15 mouse cellular contexts compared by ENCODE assay signal in the genomic region with DNA sequence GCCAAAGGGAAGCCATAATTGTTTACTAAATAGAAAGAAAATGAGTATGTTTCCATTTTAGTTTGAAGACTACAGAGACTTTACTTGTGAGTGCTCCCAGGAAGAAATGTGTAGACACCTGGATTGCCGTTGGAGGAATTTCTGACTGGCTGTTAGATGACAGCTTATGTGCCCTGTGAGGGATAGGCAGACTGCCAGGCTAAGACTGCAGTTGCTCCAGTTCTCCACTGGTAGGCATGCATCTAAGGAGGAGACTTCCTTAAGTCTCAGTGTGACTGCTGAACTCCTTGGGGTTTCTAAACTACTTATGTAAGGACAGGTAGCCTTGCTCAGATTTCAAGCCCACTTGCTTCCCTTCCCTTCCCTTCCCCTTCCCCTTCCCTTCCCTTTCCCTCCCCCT. TPM values are rescaled to one million over a fixed set of nuclear protein-coding genes. Genes with fewer than 3 reads are reported as not detected.
DNase-seq lines count a peak whose midpoint lies in the region; ATAC-seq and TF ChIP-seq lines count a peak whose summit lies in the region.
"Had no signal": no experiment of that assay in that cellular context is flagged by ENCODE, and none has a peak within 500 bp of the region (broad histone marks: within the 10 kb centered on the region; RNA-seq: fewer than 3 reads in every experiment).

No protein-coding gene starts in this region.

- H3K27me3 ChIP-seq in stomach, postnatal 0 days (ENCODE audit: control insufficient read depth, insufficient read depth, low read length) = no peaks in the 10 kb centered on the region
- H3K27me3 ChIP-seq in forebrain, embryonic 10.5 days (ENCODE audit: poor library complexity, severe bottlenecking) = no peaks in the 10 kb centered on the region
- H3K27me3 ChIP-seq: CH12.LX had no signal

- intact Hi-C loops in gastrocnemius, adult 2 months (cut with DNase I) = no loop called here
- intact Hi-C loops in gastrocnemius, postnatal 36 days (cut with DNase I) = no loop called here

- H3K9ac ChIP-seq in stomach, postnatal 0 days (ENCODE audit: low read length) = no peak overlapping the region

- no peak overlapping the region for H3K4me2 ChIP-seq in stomach, postnatal 0 days (replicated peaks; ENCODE audit: low read depth)

- DNase-seq in gastrocnemius, adult 2 months = no peak
- DNase-seq in gastrocnemius, postnatal 36 days = no peak
- DNase-seq in thymus, postnatal 0 days (ENCODE audit: low spot score) = peak; percentile 41
- no peak for DNase-seq in thymus, postnatal 36 days
- DNase-seq in cerebellum, adult 8-10 months = peak; percentile 37
- no peak for DNase-seq in stomach, postnatal 0 days (ENCODE audit: low spot score)
- no peak for DNase-seq in forebrain, embryonic 10.5 days (ENCODE audit: extremely low spot score, low spot score)
- no peak for DNase-seq in retina, postnatal 1 day
- DNase-seq: kidney, postnatal 4 days; lung, postnatal 10 days had no signal

- no peaks in the 10 kb centered on the region for H3K36me3 ChIP-seq in stomach, postnatal 0 days (ENCODE audit: control insufficient read depth, insufficient read depth, low read length)
- H3K36me3 ChIP-seq in forebrain, embryonic 10.5 days (replicated peaks) = peaks cover 76% of the 10 kb centered on the region

- 91% methylated on average over 1 of the region's 1 CpGs for WGBS in stomach, postnatal 0 days
- 94% methylated on average over 1 of the region's 1 CpGs for WGBS in forebrain, embryonic 10.5 days

- H3K27ac ChIP-seq in gastrocnemius, adult 2 months = peak overlapping the region; percentile 48
- H3K27ac ChIP-seq in stomach, postnatal 0 days (replicated peaks) = no peak overlapping the region
- H3K27ac ChIP-seq in forebrain, embryonic 10.5 days = no peak overlapping the region

- TF ChIP-seq EP300 in stomach, postnatal 0 days (optimal IDR thresholded peaks at IDR 0.05) = no peak

- no peak for ATAC-seq in stomach, postnatal 0 days (ENCODE audit: low FRiP score, low TSS enrichment)
- ATAC-seq: hindbrain, embryonic 16.5 days; midbrain, embryonic 16.5 days had no signal

- TF ChIP-seq CTCF in gastrocnemius, adult 2 months (IDR thresholded peaks at IDR 0.05) = peak; percentile 27; the same call in 1 of the 2 replicates
- TF ChIP-seq CTCF in stomach, postnatal 0 days (IDR thresholded peaks at IDR 0.05; ENCODE audit: low read depth) = peak; percentile 34

- H3K4me1 ChIP-seq in stomach, postnatal 0 days (replicated peaks; ENCODE audit: control insufficient read depth, insufficient read depth) = no peaks in the 10 kb centered on the region
- H3K4me1 ChIP-seq in forebrain, embryonic 10.5 days = no peaks in the 10 kb centered on the region

- H3K4me3 ChIP-seq in gastrocnemius, adult 2 months = no peak overlapping the region
- H3K4me3 ChIP-seq in stomach, postnatal 0 days (ENCODE audit: low read depth, low read length) = no peak overlapping the region
- no peak overlapping the region for H3K4me3 ChIP-seq in forebrain, embryonic 10.5 days

- no peaks in the 10 kb centered on the region for H3K9me3 ChIP-seq in stomach, postnatal 0 days (ENCODE audit: control insufficient read depth, low read length)
- no peaks in the 10 kb centered on the region for H3K9me3 ChIP-seq in forebrain, embryonic 10.5 days

RNA-seq across cellular contexts. Expression of a gene that starts 20.0 kb away (rescaled TPM):
- total RNA-seq in gastrocnemius, adult 2 months (2021) = 1 to 10 TPM; 5.9 to 6.6 TPM
- total RNA-seq in gastrocnemius, postnatal 36 days (2021) = 1 to 10 TPM; 4.8 to 6.3 TPM
- 38.2 and 39.4 TPM in 2 replicates for polyA plus RNA-seq in thymus, postnatal 0 days (2015; fragmentation: Nextera tagmentation; extraction: Ambion mirVana)
- polyA plus RNA-seq in stomach, postnatal 0 days (2015; fragmentation: Nextera tagmentation; extraction: Ambion mirVana) = 13.6 and 15.2 TPM in 2 replicates
- polyA plus RNA-seq in forebrain, embryonic 10.5 days (2016; fragmentation: Nextera tagmentation; extraction: Ambion mirVana) = 42.8 and 43.9 TPM in 2 replicates

RNA-seq across cellular contexts. Expression of a gene that starts 37.3 kb away (rescaled TPM):
- total RNA-seq in gastrocnemius, adult 2 months (2021) = 10 to 100 TPM; 45.4 to 50.4 TPM
- 10 to 100 TPM; 35.9 to 37.7 TPM for total RNA-seq in gastrocnemius, postnatal 36 days (2021)
- 211 and 221 TPM in 2 replicates for polyA plus RNA-seq in thymus, postnatal 0 days (2015; fragmentation: Nextera tagmentation; extraction: Ambion mirVana)
- 29.4 and 38.0 TPM in 2 replicates for polyA plus RNA-seq in stomach, postnatal 0 days (2015; fragmentation: Nextera tagmentation; extraction: Ambion mirVana)
- 92.5 and 95.1 TPM in 2 replicates for polyA plus RNA-seq in forebrain, embryonic 10.5 days (2016; fragmentation: Nextera tagmentation; extraction: Ambion mirVana)

RNA-seq across cellular contexts. Expression of a gene that starts 40.6 kb away (rescaled TPM):
- under 1 TPM; 0.36 to 0.53 TPM for total RNA-seq in gastrocnemius, adult 2 months (2021)
- under 1 TPM; 0.26 to 0.57 TPM for total RNA-seq in gastrocnemius, postnatal 36 days (2021)
- polyA plus RNA-seq in thymus, postnatal 0 days (2015; fragmentation: Nextera tagmentation; extraction: Ambion mirVana) = 0.05 and 0.08 TPM in 2 replicates
- 0.07 and 0.11 TPM in 2 replicates for polyA plus RNA-seq in stomach, postnatal 0 days (2015; fragmentation: Nextera tagmentation; extraction: Ambion mirVana)
- polyA plus RNA-seq in forebrain, embryonic 10.5 days (2016; fragmentation: Nextera tagmentation; extraction: Ambion mirVana) = 0.14 TPM in 1 of 2 replicates, not detected in the other
- polyA plus RNA-seq: heart, embryonic 16.5 days; limb, embryonic 11.5 days had no signal

RNA-seq across cellular contexts. Expression of a gene that starts 44.8 kb away (rescaled TPM):
- not detected for total RNA-seq in gastrocnemius, adult 2 months (2021)
- not detected for total RNA-seq in gastrocnemius, postnatal 36 days (2021)
- polyA plus RNA-seq in thymus, postnatal 0 days (2015; fragmentation: Nextera tagmentation; extraction: Ambion mirVana) = 0.37 and 1.1 TPM in 2 replicates
- not detected in 2 replicates for polyA plus RNA-seq in stomach, postnatal 0 days (2015; fragmentation: Nextera tagmentation; extraction: Ambion mirVana)
- not detected in 2 replicates for polyA plus RNA-seq in forebrain, embryonic 10.5 days (2016; fragmentation: Nextera tagmentation; extraction: Ambion mirVana)
- total RNA-seq: CH12.LX had no signal
- polyA plus RNA-seq: hindbrain, embryonic 16.5 days; limb, embryonic 11.5 days; midbrain, embryonic 16.5 days had no signal

Comparison
In these comparisons a context has a peak if more than half of its experiments do, and no peak if none do; other contexts are left out.
1. DNase-seq: peak in thymus, postnatal 0 days (single experiment) and cerebellum, adult 8-10 months (single experiment); none in gastrocnemius, adult 2 months (single experiment), gastrocnemius, postnatal 36 days (0 of 2), thymus, postnatal 36 days (0 of 2), stomach, postnatal 0 days (single experiment), forebrain, embryonic 10.5 days (single experiment) and retina, postnatal 1 day (single experiment).